In the genomic region with DNA sequence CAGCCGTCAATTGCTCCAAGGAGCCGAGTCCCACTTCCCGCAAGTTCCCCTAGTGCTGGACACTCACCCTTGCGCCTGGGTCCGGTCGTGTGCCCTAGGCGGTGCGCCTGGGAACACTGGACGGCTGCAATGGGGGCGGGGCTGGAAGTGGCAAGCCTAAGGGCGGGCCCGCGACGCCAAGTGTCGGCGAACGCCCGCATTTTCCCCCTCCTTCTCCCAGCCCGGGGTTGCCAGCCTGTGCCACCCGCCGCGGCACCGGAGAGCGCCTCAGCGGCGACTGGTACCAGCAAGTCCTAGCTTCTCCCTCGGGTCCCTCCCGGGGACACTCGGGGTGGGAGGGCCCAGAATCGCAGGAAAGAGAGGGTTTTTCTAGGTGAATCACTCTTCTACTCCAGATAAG, we compare ENCODE assay signal across 7 mouse cellular contexts. TPM values are rescaled to one million over a fixed set of nuclear protein-coding genes. Genes with fewer than 3 reads are reported as not detected.
DNase-seq lines count a peak whose midpoint lies in the region; ATAC-seq lines count a peak whose summit lies in the region.

A gene (minus strand): TSS at position 118 of the 400 bp plus-strand sequence.

- peak within 1 kb of the TSS; percentile 29 for H3K4me3 ChIP-seq in embryonic facial prominence, embryonic 15.5 days (replicated peaks)
- no peak within 1 kb of the TSS; the same call in 1 of the 2 replicates for H3K4me3 ChIP-seq in hindbrain, embryonic 16.5 days (ENCODE audit: low read length)
- peak within 1 kb of the TSS; percentile 34 for H3K4me3 ChIP-seq in limb, embryonic 13.5 days
- peak within 1 kb of the TSS; percentile 10; the same call in 1 of the 2 replicates for H3K4me3 ChIP-seq in midbrain, embryonic 12.5 days

- peak; percentile 68 for DNase-seq in right cerebral cortex, adult 18-20 months
- no peak for DNase-seq in right cerebral cortex, postnatal 4 days
- no peak for DNase-seq in frontal cortex, postnatal 25 days (ENCODE audit: low spot score in 2 of 2)

- no peak for ATAC-seq in embryonic facial prominence, embryonic 15.5 days (ENCODE audit: insufficient number of reproducible peaks, low FRiP score, low TSS enrichment, low read depth)
- ATAC-seq in hindbrain, embryonic 16.5 days, result no peak
- no peak for ATAC-seq in limb, embryonic 13.5 days (ENCODE audit: low FRiP score, low read depth)
- no peak for ATAC-seq in midbrain, embryonic 12.5 days (ENCODE audit: low FRiP score, low read depth)

- peaks cover 35% of the 10 kb centered on the region for H3K4me1 ChIP-seq in embryonic facial prominence, embryonic 15.5 days
- H3K4me1 ChIP-seq in hindbrain, embryonic 16.5 days (ENCODE audit: control insufficient read depth, insufficient read depth, low read depth, low read length), result peaks cover 12% of the 10 kb centered on the region
- peaks cover 37% of the 10 kb centered on the region for H3K4me1 ChIP-seq in limb, embryonic 13.5 days
- H3K4me1 ChIP-seq in midbrain, embryonic 12.5 days, result peaks cover 26% of the 10 kb centered on the region

- no peaks in the 10 kb centered on the region for H3K9me3 ChIP-seq in embryonic facial prominence, embryonic 15.5 days (replicated peaks)
- no peaks in the 10 kb centered on the region for H3K9me3 ChIP-seq in hindbrain, embryonic 16.5 days (ENCODE audit: control insufficient read depth, low read length)
- no peaks in the 10 kb centered on the region for H3K9me3 ChIP-seq in limb, embryonic 13.5 days
- H3K9me3 ChIP-seq in midbrain, embryonic 12.5 days, result no peaks in the 10 kb centered on the region

- no peak within 1 kb of the TSS for H3K27ac ChIP-seq in embryonic facial prominence, embryonic 15.5 days (replicated peaks)
- H3K27ac ChIP-seq in hindbrain, embryonic 16.5 days (ENCODE audit: low read depth, low read length), result no peak within 1 kb of the TSS
- no peak within 1 kb of the TSS for H3K27ac ChIP-seq in limb, embryonic 13.5 days
- H3K27ac ChIP-seq in midbrain, embryonic 12.5 days (replicated peaks), result no peak within 1 kb of the TSS

- peaks cover 72% of the 10 kb centered on the region for H3K27me3 ChIP-seq in embryonic facial prominence, embryonic 15.5 days
- H3K27me3 ChIP-seq in hindbrain, embryonic 16.5 days (replicated peaks; ENCODE audit: control insufficient read depth, insufficient read depth, low read length), result peaks cover 50% of the 10 kb centered on the region
- H3K27me3 ChIP-seq in limb, embryonic 13.5 days, result peaks cover 98% of the 10 kb centered on the region
- peaks cover 94% of the 10 kb centered on the region for H3K27me3 ChIP-seq in midbrain, embryonic 12.5 days

- H3K36me3 ChIP-seq in embryonic facial prominence, embryonic 15.5 days, result no peaks in the 10 kb centered on the region
- no peaks in the 10 kb centered on the region for H3K36me3 ChIP-seq in hindbrain, embryonic 16.5 days (ENCODE audit: control insufficient read depth, insufficient read depth, low read length)
- no peaks in the 10 kb centered on the region for H3K36me3 ChIP-seq in limb, embryonic 13.5 days
- H3K36me3 ChIP-seq in midbrain, embryonic 12.5 days, result no peaks in the 10 kb centered on the region

- H3K9ac ChIP-seq in embryonic facial prominence, embryonic 15.5 days, result no peak within 1 kb of the TSS
- H3K9ac ChIP-seq in hindbrain, embryonic 16.5 days (ENCODE audit: low read depth, low read length), result no peak within 1 kb of the TSS
- H3K9ac ChIP-seq in limb, embryonic 13.5 days, result no peak within 1 kb of the TSS; the same call in 1 of the 2 replicates
- H3K9ac ChIP-seq in midbrain, embryonic 12.5 days (replicated peaks), result no peak within 1 kb of the TSS

- peak within 1 kb of the TSS; percentile 50 for H3K4me2 ChIP-seq in embryonic facial prominence, embryonic 15.5 days (replicated peaks)
- peak within 1 kb of the TSS; percentile 16 for H3K4me2 ChIP-seq in hindbrain, embryonic 16.5 days (ENCODE audit: low read length)
- peak within 1 kb of the TSS; percentile 60 for H3K4me2 ChIP-seq in limb, embryonic 13.5 days (replicated peaks)
- peak within 1 kb of the TSS; percentile 16 for H3K4me2 ChIP-seq in midbrain, embryonic 12.5 days (replicated peaks)

- WGBS in embryonic facial prominence, embryonic 15.5 days, result 2% methylated on average over 30 of the region's 30 CpGs
- WGBS in hindbrain, embryonic 16.5 days, result 1% methylated on average over 19 of the region's 30 CpGs
- WGBS in limb, embryonic 13.5 days, result 1% methylated on average over 30 of the region's 30 CpGs
- 1% methylated on average over 29 of the region's 30 CpGs for WGBS in midbrain, embryonic 12.5 days

RNA-seq across cellular contexts. Expression of the gene that starts here (rescaled TPM):
- 4.5 and 5.0 TPM in 2 replicates for polyA plus RNA-seq in embryonic facial prominence, embryonic 15.5 days (2015; fragmentation: Nextera tagmentation; extraction: Ambion mirVana)
- polyA plus RNA-seq in hindbrain, embryonic 16.5 days (2015; fragmentation: Nextera tagmentation; extraction: Ambion mirVana), result 5.5 and 5.7 TPM in 2 replicates
- 0.77 and 0.83 TPM in 2 replicates for polyA plus RNA-seq in limb, embryonic 13.5 days (2015; fragmentation: Nextera tagmentation; extraction: Ambion mirVana)
- polyA plus RNA-seq in midbrain, embryonic 12.5 days (2016; fragmentation: Nextera tagmentation; extraction: Ambion mirVana), result 0.38 and 0.50 TPM in 2 replicates
